Mouse (Mus musculus): ENCODE measurements around the gene Fam13c.
"Not testable (repeated sequence)": the region's sequence is repeated elsewhere in the genome, so short reads cannot be mapped to it uniquely, and the experiment has no call there.

The Fam13c gene

GRCm38 (mm10) chr10:70439676-70440521 is at the start of gene Fam13c:
TSS of gene Fam13c (plus strand) at chr10:70440481.
- no peak for DNase-seq (ENCODE audit: low spot score)

- peak; percentile 70 for DNase-seq (ENCODE audit: low spot score)
These were observed 44.4 kb upstream of the Fam13c start for GRCm38 (mm10) chr10:70395900-70396299.

- peak; percentile 50 for DNase-seq (ENCODE audit: low spot score)
These were observed 42.1 kb upstream of the Fam13c start for GRCm38 (mm10) chr10:70398224-70398623.

GRCm38 (mm10) chr10:70402006-70402405 is 38.3 kb upstream of the Fam13c start:
- DNase-seq (ENCODE audit: low spot score) = no peak

- no peak for DNase-seq (ENCODE audit: low spot score)
These were observed 37.6 kb upstream of the Fam13c start for GRCm38 (mm10) chr10:70402711-70403110.

- DNase-seq (ENCODE audit: low spot score) = no peak
These were observed 22.3 kb upstream of the Fam13c start for GRCm38 (mm10) chr10:70417811-70418486.

GRCm38 (mm10) chr10:70419282-70420264 is 20.7 kb upstream of the Fam13c start:
- DNase-seq (ENCODE audit: low spot score) = no peak

- no peak for DNase-seq (ENCODE audit: low spot score)
These were observed 13.9 kb upstream of the Fam13c start for GRCm38 (mm10) chr10:70426373-70426772.

- peak; percentile 43 for DNase-seq (ENCODE audit: low spot score)
These were observed 12.1 kb upstream of the Fam13c start for GRCm38 (mm10) chr10:70428121-70428662.

- no peak for DNase-seq (ENCODE audit: low spot score)
These were observed 10.9 kb upstream of the Fam13c start for GRCm38 (mm10) chr10:70429341-70429740.

- DNase-seq (ENCODE audit: low spot score) = no peak
These were observed 6.9 kb upstream of the Fam13c start for GRCm38 (mm10) chr10:70433334-70433733.

GRCm38 (mm10) chr10:70433736-70434135 is 6.5 kb upstream of the Fam13c start:
- not testable (repeated sequence) for DNase-seq (ENCODE audit: low spot score)

- no peak for DNase-seq (ENCODE audit: low spot score)
These were observed 3.6 kb upstream of the Fam13c start for GRCm38 (mm10) chr10:70436656-70437055.

GRCm38 (mm10) chr10:70437289-70437688 is 3.0 kb upstream of the Fam13c start:
- no peak for DNase-seq (ENCODE audit: low spot score)

GRCm38 (mm10) chr10:70440639-70441461 is 569 bp downstream of the Fam13c start:
- DNase-seq (ENCODE audit: low spot score) = peak; percentile 62

GRCm38 (mm10) chr10:70442156-70442555 is 1.9 kb downstream of the Fam13c start:
- DNase-seq (ENCODE audit: low spot score) = no peak

- no peak for DNase-seq (ENCODE audit: low spot score)
These were observed 2.3 kb downstream of the Fam13c start for GRCm38 (mm10) chr10:70442623-70443022.

- DNase-seq (ENCODE audit: low spot score) = no peak
These were observed 7.5 kb downstream of the Fam13c start for GRCm38 (mm10) chr10:70447787-70448186.

GRCm38 (mm10) chr10:70449206-70449605 is 8.9 kb downstream of the Fam13c start:
- no peak for DNase-seq (ENCODE audit: low spot score)

GRCm38 (mm10) chr10:70455886-70456305 is 15.6 kb downstream of the Fam13c start:
- peak; percentile 44 for DNase-seq (ENCODE audit: low spot score)

All from left cerebral cortex, adult 11 months (tissue).